Mouse (Mus musculus) frontal cortex, postnatal 14 days (tissue): ENCODE results near the gene Clec14a.
"Not testable (repeated sequence)": the region's sequence is repeated elsewhere in the genome, so short reads cannot be mapped to it uniquely, and the experiment has no call there.

Experiments
- DNase-seq, 2 experiments: peaks; one replicate each; pipeline ENCODE4 v3.0.0; 2022; ENCODE audit warnings: low spot score in 2 of 2

Gene Clec14a

DNA sequence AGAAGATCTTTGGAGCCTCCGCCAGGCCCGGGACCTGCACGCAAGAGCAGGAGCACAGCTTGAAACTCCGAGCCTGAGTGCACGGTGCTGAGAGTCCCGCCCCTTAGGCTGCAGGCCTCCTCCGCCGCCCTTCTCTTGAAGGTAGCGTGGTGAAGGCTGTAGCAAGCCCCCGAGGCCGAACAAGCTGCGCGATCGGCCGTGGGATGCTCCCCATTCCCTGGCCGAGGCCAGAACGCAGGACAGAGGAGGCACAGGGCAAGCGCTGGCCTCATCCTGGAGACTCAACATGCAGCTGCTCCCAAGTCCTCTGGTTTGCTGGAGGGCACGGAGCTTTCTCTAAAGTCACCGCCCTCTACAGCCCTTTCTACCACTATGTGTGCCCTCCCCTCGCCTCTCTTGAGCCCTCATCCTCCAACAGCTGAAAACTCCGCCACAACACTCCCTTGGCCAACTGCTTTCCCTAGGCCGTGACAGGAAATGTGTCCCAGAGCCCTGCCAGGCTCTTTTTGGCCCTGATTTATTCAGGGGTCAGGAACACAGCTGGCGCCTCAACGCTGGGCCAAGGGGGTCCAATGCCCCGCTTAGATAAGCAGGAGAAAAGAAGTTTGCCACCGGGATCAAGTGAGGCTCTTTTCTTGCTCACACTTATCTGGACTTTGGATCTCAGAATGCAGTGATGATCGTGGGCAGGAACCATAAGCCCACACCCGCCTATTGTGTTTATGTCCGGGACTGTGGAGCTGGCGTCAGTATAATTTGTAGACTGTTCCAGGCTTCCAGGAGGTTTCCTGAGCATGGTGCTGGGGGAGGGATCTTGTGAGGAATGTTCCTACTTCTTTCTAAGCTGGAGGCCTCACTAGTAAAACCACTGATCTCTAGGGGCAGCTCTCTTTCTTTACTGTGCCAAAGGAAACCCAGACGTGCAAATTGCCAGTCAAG lies at the start of gene Clec14a:
Gene Clec14a, minus strand, starts transcription at position 728 of the 939 bp plus-strand sequence.
- DNase-seq = peak in 1 of 2 experiments; percentile 4

DNA sequence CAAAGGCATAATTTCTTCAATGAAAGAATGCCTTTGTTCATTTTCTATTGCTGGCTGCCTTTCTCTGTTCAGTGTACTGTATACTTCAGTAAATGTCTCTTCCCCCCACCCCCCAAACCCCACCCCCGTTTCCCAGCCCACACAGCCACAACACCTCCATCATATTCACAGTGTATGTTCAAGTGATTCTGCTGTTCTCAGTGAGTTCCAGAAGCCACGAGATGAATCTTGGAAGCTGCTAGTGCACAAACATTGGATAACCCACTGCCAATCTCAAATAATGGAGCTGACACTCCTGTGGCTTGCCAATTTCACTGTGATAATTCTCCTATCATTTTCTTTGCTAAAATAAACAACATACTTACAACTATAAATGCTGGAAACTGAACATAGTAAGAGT lies 38.7 kb upstream of the Clec14a start:
- DNase-seq = no peak

DNA sequence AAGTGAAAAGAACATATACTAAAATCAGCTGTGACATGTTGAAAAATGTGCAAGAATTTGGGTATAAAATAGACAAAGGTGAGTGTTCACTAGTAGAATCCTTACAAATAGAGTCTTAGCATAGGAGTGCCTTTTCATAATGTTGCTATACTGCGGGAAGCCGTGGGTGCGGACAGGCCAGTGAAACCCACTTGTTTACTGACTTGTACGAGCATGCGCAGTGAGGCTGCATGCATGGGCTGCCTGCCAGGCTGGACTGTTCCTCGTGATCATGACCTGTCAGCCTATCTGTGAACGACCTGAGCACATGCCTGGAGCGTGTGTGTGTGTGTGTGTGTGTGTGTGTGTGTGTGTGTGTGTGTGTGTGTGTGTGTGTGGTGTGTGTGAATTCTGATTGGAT lies 37.3 kb upstream of the Clec14a start:
- not testable (repeated sequence) for DNase-seq

DNA sequence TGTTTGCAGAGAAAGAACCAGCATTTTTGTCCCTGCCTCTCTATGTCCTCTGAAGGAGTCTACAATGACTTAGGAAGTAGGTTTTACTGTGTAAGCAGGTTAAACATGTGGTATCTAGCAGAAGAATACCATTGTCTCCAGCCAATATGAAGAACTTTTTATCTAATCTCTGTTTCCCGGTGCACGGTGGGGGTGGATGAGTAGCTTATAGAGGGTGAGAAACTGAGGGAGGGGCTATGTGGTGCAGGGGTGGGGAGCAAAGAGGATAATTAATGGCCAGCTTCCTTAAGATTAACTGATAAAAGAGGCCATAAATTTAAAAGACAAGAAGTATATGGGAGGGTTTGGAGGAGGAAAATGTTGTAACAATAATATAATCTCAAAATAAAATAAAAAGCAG lies 36.5 kb upstream of the Clec14a start:
- DNase-seq = no peak

DNA sequence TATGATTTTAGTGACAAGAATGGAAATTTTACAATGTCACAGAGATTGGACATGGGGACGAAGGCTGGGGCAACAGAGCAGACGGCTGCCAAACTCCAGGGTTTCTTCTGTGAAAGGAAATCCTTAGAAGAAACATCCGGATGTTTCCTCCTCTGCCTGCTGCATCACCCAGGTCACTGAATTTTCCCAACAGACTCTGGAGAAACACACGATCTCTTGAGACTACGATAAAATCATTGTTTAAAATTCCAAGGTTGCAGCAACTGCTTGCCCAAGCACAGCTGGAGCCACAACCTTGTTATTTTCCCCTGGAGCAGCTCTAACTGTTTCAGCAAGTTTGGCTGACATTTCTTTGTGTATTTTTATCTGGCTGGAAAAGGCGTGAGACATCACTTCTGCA lies 27.9 kb upstream of the Clec14a start:
- DNase-seq = no peak

DNA sequence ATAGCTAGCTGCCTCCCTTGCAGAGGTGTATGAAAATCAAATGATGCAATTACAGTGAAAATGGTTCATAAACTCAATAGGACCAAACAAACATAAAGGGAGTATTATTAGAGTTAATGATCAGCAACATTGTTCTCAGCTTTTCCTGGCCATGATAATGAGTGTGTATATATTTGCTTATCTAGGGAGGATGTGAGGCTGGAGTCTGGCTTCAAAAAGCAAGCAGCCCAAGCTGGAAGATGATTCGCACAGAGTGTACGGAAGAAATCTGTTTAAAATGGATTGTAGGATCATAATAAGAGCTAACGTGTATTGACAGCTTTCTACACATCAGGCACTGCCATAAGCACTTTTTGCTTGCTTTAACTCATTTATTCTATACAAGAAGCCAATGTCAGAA lies 16.8 kb upstream of the Clec14a start:
- DNase-seq = no peak

DNA sequence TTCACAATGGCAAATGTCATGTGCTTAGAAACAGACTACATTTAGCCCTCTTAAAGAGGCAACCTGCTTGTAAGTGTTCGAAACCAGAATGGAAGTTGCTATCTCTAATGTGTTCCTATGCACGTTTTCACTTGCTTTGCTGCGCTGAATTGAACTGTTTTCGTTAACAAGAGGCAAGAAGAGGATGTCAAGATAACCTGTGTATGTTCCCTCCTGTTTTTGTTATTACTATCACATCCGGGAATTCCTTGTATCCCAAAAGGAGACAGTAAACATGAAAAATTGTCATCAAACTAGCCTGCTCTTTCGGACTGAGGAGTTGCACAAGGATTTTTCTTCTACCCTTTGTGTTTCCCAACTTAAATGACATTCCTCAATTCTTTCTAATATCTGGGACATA lies 1.4 kb upstream of the Clec14a start:
- no peak for DNase-seq

DNA sequence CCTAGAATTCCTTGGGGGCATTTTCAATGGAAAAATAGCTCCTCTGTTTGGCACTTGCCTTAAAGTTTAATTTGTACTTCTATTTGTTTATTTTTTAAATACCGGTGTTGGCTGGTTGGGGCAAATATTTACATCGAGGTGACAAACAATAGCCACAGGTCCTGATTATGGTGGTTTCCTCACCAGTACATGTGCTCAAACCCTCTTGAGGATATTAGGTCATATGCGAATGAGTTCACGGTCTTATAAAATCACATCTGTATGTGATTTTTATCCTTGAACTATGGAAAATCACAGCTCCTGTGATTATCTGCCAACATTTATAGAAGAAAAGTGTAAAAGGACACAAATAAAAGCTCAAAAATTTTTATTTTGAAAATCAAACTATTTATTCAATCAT lies 415 bp upstream of the Clec14a start:
- no peak for DNase-seq

DNA sequence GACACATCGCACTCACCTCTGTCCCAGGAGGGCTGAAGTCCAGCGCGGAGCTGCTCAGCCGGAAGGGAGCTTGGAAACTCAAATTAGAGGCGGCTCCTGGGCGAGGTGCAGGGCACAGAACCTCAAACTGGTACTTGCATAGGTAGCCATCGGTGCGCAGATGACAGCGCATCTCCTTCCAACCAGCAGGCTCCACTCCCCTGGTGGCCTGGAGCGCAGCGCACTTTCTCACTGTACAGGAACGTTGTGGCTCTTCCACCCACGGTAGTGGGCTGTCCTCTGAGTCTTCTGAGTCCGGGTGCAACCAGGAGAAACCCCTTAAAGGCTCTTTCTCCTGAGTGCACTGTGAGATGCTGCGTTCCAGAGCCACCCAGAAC lies 916 bp downstream of the Clec14a start:
- DNase-seq = peak in 1 of 2 experiments; percentile 19

DNA sequence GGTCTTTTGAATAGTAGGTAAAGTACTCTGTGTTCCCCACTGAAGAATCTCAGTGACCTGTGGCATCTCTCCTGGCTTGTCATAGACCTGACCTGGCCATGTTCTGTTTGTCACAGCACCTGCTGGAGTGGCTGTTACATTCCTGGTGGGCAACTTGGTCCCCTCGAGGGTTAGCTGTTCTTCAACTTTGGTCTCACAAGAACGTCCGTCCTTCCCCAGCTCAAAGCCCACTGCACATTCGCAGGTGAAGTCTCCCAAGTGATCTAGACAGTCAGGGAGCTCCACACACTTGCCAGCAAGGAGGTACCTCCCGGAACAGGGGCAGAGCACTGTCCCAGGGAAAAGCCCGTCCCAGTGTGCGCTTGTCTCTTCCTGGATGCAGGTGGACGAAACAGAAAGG lies 1.3 kb downstream of the Clec14a start:
- DNase-seq = peak in 1 of 2 experiments; percentile 3

DNA sequence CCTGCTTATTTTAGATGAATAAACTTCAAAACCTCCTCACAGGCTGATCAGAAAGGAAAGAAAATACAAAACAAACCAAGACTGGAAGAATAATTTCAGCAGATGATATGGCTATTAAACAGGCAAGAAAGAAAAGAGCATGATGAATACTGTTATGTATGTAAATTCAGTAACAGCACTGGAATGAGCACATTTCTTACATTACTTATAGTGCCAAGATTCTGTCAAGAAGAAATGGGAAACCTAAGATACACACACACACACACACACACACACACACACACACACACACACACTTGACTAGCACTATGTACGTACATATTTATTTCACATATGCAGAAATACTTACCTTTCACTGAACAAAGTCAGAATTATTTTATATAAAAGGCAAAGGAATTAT lies 17.2 kb downstream of the Clec14a start:
- no peak for DNase-seq

DNA sequence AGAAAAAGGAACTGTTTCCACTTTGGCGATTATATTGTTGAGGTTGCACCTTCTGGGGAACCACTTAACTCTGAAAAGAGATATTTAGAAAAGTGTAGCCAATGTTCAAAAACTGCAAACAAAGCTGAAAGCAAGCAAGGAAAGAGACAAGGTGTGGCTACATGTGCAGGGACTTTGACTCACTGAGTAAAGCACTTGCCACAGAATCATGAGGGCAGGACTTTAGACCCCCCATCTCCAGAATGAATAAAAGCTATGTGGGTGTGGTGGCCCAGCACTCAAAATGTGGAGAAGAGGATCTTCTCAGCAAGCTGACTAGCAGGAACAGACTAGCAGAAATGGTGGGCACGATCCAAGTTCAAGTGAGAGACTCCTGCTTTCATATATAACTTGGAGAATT lies 36.6 kb downstream of the Clec14a start:
- DNase-seq = no peak

DNA sequence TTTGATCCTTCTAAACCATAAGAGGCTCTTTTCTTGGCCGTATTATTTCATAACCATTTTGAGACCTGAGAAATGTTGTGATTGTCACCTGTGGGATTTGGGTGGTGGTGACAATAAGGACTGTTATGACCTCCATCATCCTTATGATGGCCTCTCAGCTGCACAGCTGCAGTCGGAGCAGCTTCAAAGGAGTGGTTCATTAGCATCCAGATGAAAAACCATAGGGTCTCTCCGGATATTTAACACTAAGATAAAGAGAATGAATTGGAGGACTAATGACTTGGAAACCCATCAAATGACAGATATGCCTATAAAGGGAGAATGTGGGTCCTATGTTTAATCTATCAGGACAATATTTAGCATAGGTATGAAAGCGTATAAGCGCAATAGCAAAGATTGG lies 43.4 kb downstream of the Clec14a start:
- no peak for DNase-seq

DNA sequence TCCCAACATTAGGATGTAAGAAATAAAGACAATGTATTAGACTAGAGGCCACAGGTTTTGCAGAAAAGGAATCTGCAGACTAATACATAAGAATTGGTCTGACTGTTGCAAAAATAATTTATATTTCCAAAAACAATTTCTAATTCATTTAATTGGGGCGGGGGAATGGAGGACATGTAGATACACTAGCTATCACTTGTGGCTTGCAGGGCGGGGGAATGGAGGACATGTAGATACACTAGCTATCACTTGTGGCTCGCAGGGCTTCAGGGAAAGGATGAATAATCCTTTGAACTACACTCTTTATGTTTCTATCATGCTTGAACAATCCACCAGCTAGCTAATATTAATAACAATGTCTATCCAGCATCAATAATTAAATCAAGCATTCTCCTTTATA lies 50.0 kb downstream of the Clec14a start:
- DNase-seq = no peak

DNA sequence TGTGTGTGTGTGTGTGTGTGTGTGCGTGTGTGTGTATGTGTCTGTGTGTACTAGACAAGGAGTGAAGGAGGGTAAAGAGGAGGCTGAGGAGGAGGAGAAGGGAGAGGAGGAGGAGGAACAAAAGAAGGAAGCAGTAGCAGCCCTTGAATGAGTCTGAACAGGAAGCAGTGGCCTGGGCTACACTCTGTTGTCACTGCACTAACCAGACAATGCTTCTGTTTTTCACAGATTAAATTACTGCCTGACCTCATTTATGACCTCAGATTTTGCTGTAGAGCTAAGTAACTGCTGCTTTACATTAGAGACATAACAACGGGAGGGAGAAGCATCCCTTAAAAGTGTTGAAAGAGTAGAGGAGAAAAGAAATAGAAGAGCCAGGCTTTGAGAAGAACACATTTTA lies 52.9 kb downstream of the Clec14a start:
- DNase-seq = no peak
